Mouse (Mus musculus) thymus, postnatal 36 days (tissue): ENCODE measurements around the gene Abcc1.

Experiments used
- DNase-seq, 2 experiments: peaks; one replicate each; pipeline ENCODE4 v3.0.0; 2022; ENCODE audit warnings: mixed read lengths in 2 of 2

Gene Abcc1

GRCm38 (mm10) chr16:14361362-14362098, at the start of gene Abcc1:
TSS of gene Abcc1 (plus strand) at chr16:14361558.
- DNase-seq: peak; percentile 66 to 68

- no peak for DNase-seq
These were observed 48.4 kb upstream of the Abcc1 start for GRCm38 (mm10) chr16:14312914-14313313.

DNA sequence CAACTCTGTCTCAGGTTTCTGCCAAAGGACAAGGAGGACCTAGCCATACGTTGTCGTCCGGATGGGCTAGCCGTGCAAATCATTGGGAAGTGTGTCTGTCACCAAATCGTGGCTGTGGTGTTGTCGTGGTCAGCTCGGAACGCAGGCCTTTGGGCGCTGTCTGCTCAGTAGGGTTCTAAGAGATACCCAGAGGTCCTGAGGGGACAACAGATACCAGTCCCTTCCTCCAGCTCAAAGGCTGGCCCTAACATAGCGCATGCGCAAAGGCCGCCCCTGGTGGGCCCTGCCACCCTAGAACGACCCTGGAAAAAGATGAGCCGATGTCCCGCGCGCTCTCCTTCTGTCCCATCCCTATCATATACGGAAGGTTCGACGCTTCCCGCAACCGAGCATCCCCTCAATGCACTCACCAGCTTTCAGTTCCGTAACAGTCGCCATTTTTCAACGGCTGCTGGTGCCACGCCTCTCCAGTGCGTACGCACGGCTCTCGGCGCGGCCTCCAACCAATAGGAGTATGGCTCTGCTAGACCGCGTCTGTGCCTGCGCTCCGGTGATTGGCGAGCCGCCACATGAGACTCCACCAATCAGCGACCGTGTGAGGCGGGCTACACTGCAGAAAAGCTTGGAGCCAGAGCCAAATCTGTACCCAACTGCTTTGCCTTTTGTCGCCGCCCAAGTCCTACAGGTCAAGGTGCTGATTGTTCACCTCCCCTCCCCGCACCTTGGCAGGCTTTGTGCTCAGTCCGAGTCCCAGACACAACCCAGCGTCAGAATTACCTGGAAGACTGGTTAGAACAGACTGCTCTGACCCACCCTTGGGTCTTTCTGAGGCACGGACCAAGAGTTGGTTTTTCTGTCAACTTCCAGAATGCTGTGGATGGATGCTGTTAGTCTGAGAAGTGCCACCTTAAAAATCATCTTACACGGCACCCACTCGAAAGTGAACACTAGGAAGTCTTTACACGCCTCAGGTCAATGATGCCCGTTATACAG, 44.2 kb upstream of the Abcc1 start, which contains the start of gene Fopnl:
TSS of gene Fopnl (minus strand) at position 522 of the 993 bp plus-strand sequence.
- DNase-seq: peak; percentile 91 to 95

DNA sequence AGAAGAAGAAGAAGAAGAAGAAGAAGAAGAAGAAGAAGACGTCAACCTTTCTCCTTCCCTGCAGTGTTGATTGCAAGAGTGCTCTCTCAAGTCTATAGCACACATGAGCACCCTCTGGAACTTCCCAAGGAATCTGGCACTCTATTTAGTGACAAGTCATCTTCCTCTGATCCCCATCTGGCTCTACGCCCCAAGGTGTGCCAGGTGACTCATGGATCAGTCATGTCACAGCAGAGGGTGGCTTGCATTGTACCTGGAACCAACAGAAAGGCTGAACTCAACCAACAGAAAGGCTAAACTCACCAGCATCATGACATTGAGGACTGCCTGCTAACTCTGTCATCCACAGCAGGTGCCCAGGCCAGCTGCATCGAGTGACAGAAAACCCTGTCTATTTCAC, 41.7 kb upstream of the Abcc1 start:
- no peak for DNase-seq

- no peak for DNase-seq
These were observed 40.9 kb upstream of the Abcc1 start for GRCm38 (mm10) chr16:14320494-14320893.

- no peak for DNase-seq
These were observed 33.2 kb upstream of the Abcc1 start for GRCm38 (mm10) chr16:14328156-14328555.

GRCm38 (mm10) chr16:14344967-14345366, 16.4 kb upstream of the Abcc1 start:
- DNase-seq: no peak

DNA sequence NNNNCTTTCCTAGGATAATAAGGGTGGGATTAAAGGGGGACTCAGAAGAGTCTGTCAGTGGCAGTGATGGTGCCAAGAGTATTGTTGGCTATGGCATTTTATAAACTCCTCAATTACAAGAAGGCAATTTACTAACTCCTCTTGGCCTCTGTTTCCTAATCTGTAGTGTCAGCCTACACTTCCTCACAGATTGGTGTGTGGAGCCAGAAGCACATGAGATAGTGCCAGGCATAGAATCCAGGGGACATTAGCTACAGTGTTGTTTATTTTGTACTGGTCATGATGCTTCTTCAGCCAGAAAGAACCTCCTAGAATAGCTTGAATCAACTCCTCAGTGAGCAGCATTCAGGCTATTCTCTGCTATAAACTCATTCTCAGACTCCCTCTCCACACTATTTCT, 9.8 kb upstream of the Abcc1 start:
- DNase-seq: no peak

DNA sequence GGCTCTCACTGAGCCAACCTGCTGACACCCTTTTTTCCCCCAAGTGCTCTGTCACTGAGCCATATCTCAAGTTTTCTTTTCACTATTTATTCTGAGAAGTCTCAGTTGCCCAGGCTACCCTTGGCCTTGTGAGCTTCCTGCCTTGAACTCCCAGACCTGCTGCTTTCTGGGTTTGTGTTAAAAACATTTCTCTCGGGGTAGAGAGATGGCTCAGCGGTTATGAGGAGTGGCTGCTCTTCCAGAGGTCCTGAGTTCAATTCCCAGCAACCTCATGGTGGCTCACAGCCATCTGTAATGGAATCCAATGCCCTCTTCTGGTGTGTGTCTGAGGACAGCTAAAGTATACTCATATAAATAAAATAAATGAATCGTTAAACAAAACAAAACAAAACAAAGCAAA, 9.1 kb upstream of the Abcc1 start:
- DNase-seq: no peak

GRCm38 (mm10) chr16:14352663-14353062, 8.7 kb upstream of the Abcc1 start:
- DNase-seq: no peak

DNA sequence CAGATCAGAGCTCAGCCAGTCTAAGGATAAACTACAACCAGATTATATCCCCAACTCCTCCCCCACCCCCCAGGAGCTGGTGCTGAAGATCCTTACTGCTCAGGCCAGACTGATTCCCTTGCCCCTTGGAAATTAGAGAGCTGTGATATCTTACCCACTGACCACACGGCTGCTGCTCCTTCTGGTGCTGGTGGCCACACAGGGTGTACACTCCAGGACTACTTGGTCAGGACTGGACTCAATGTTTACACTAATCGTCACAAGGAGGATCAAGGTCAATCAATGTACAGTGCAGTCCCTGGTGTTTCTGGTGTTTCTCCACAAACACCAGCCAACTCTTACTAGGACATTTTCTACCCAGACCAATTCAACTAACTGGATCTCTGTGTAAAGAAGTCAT, 3.5 kb upstream of the Abcc1 start:
- no peak for DNase-seq

DNA sequence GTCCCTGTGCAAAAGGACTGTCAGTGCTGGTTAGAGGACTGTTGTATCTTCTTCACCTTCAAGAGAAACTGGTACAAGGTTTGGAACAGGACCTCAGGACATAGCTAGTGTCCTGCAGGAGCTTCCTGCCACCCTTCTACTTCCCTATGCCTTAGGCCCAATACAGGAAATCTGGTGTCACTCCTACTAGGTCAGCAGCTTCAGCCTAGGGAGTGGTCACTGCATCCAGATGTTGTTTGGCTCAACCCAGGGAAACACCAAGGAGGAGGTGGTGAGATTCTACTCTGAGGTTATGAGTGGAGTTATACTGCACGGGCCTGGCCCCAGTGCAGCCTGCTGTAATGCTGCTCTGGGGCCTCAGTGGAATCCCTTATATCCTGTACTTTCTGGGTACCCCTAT, 2.8 kb upstream of the Abcc1 start:
- DNase-seq: no peak

DNA sequence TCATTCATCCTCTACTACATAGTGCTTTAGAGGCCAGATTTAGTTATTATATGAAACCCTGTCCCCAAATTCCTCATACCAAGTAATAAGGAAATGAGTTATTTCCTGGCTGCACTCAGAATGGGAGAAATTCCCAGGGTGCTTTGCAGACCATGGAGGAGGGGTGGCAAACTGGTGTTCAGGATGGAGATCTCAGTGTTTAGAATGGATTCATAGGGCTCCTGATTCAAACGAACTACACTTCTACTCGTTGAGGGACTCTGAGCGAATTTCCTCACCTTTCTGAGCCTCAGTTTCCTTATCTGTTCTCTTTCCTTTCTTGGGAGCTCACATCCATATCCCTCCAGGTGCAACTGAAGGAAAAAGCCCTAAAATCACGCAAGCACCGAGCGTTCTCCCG, 427 bp upstream of the Abcc1 start:
- DNase-seq: no peak

GRCm38 (mm10) chr16:14362099-14362820, 902 bp downstream of the Abcc1 start:
- DNase-seq: no peak

DNA sequence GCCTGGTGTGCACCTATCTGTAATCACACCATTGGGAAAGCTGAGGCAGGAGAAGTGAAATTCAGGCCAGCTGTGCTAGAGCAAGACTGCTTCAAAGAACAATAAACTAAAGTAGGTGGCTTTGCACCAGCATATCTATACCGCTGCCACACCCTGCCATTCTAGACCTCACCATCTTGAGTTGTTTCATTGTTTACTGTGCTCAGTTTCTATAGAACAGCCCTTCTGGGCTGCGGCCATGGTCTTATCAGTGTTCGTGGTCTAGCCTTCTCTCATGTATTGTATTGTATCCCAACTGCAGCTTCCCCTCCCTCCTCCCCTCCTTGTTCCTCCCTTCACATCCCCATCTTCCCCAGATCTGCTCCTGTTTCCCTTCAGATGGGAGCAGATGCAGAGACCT, 2.1 kb downstream of the Abcc1 start:
- no peak for DNase-seq

DNA sequence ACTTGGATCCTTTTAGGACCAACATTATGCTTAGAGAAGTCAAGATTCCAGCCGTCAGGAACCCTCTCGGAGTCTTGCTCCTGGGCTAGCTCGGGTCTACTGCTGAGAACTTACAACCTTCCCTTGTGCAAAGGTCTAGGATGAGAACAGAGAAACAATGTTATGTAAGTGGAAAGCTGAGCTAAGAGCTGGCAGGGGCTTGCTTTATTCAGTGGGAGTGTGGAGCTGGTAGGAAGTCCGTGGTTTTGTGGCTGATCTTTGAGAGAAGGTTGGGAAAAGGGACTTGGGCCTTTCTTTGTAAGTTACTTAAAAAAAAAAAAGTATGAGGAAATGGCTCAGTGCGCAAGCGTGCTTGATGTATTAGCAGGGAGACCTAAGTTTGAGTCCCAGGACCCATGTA, 2.7 kb downstream of the Abcc1 start:
- DNase-seq: no peak

GRCm38 (mm10) chr16:14365457-14365856, 4.1 kb downstream of the Abcc1 start:
- no peak for DNase-seq

GRCm38 (mm10) chr16:14366017-14366416, 4.7 kb downstream of the Abcc1 start:
- no peak for DNase-seq

DNA sequence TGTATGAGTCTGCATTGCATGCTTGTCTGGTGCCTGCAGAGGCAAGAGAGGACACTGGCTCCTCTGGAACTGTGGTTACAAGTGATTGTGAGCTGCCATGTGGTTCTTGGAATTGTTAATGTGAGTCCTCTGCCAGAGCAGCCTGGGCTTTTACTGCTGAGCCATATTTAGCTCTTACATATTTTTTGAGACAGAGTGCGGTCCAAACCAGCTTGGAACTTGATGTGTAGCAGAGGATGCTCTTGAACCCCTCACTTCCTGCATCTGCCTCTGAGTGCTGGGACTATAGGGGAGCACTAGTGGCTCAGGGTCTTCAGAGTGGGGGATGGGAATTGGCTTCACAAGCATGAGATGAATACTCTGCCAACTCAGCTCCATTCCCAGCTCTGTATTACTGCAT, 10.0 kb downstream of the Abcc1 start:
- DNase-seq: no peak

GRCm38 (mm10) chr16:14372382-14372781, 11.0 kb downstream of the Abcc1 start:
- DNase-seq: no peak

- no peak for DNase-seq
These were observed 11.5 kb downstream of the Abcc1 start for GRCm38 (mm10) chr16:14372817-14373301.

- no peak for DNase-seq
These were observed 14.6 kb downstream of the Abcc1 start for GRCm38 (mm10) chr16:14375942-14376341.

DNA sequence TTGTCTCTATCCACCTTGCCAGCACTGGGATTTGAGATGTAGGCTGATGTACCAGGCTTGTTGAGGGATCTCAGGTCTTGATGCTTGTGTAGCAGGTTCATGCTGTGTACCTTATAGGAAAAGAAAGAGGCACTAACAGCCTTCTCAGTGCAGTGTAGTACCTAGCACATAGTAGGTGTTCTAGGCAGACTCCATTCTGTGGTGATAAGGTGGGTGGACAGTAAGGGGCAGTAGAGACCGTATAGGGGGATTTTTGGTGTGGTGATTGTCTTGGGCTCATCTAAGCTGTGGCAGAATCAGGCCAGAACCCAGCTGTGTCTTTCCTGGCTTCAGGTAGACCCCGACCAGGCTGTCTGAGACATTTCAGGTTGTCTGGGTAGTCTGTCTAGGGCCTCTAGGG, 15.0 kb downstream of the Abcc1 start:
- no peak for DNase-seq
